22 mouse cellular contexts compared by ENCODE assay signal in genomic region chr6:120162928-120163327, GRCm38 (mm10).
A peak's percentile ranks its signal among the peaks of the same experiment; 100 is the strongest.
DNase-seq lines count a peak whose midpoint lies in the region; ATAC-seq and TF ChIP-seq lines count a peak whose summit lies in the region.
"Had no signal": no experiment of that assay in that cellular context is flagged by ENCODE, and none has a peak within 500 bp of the region (broad histone marks: within the 10 kb centered on the region; RNA-seq: fewer than 3 reads in every experiment).

No protein-coding gene starts in this region.

- no peak overlapping the region for H3ac ChIP-seq in C2C12 (ENCODE audit: control insufficient read depth, insufficient read length, low read depth)

- H3K79me3 ChIP-seq in C2C12 (ENCODE audit: low read depth) = no peaks in the 10 kb centered on the region

- no peak for TF ChIP-seq EP300 in liver, postnatal 0 days (IDR thresholded peaks at IDR 0.05; ENCODE audit: low read depth)

- H3K27ac ChIP-seq in liver, postnatal 0 days (ENCODE audit: low read depth) = no peak overlapping the region
- H3K27ac ChIP-seq in limb, embryonic 10.5 days = no peak overlapping the region

- 71% methylated on average over 6 of the region's 6 CpGs for WGBS in liver, postnatal 0 days (ENCODE audit: insufficient replicate concordance)
- 82% methylated on average over 6 of the region's 6 CpGs for WGBS in limb, embryonic 10.5 days

- DNase-seq in liver, postnatal 0 days = no peak
- DNase-seq in liver = no peak
- peak; percentile 26 for DNase-seq in thymus, postnatal 0 days (ENCODE audit: low spot score)
- DNase-seq in thymus, postnatal 4 days = no peak
- no peak for DNase-seq in limb, embryonic 10.5 days (ENCODE audit: low spot score)
- DNase-seq: adrenal gland, adult 2 months; adrenal gland, adult 8-10 months; adrenal gland, postnatal 10 days; adrenal gland, postnatal 14 days; adrenal gland, postnatal 25 days; adrenal gland, postnatal 36 days; B cell, adult 2 months; cerebellum, adult 11 months; cerebellum, adult 11-12 months; cerebellum, adult 18-20 months; cerebellum, adult 2 months had no signal

- H3K4me3 ChIP-seq in liver, postnatal 0 days (ENCODE audit: low read depth, low read length) = no peak overlapping the region
- no peak overlapping the region for H3K4me3 ChIP-seq in C2C12 (ENCODE audit: insufficient read depth, poor library complexity, severe bottlenecking)
- no peak overlapping the region for H3K4me3 ChIP-seq in limb, embryonic 10.5 days

- peaks cover 11% of the 10 kb centered on the region for H3K4me1 ChIP-seq in liver, postnatal 0 days (ENCODE audit: insufficient read depth)
- H3K4me1 ChIP-seq in limb, embryonic 10.5 days = peaks cover 6% of the 10 kb centered on the region

- H3K4me2 ChIP-seq in liver, postnatal 0 days (ENCODE audit: low read depth, low read length) = no peak overlapping the region

- no peaks in the 10 kb centered on the region for H3K36me3 ChIP-seq in liver, postnatal 0 days (replicated peaks; ENCODE audit: insufficient read depth, low read length)
- no peaks in the 10 kb centered on the region for H3K36me3 ChIP-seq in C2C12 (ENCODE audit: control insufficient read depth, insufficient read depth)
- no peaks in the 10 kb centered on the region for H3K36me3 ChIP-seq in limb, embryonic 10.5 days
- H3K36me3 ChIP-seq: G1E had no signal

- no peaks in the 10 kb centered on the region for H3K79me2 ChIP-seq in C2C12 (ENCODE audit: control insufficient read depth, insufficient read depth)

- 0 out of 2 replicates have a peak, but pooled peaks have one; percentile 2 for TF ChIP-seq CTCF in liver, postnatal 0 days (IDR thresholded peaks at IDR 0.05; ENCODE audit: low read depth)
- no peak for TF ChIP-seq CTCF in C2C12 (IDR thresholded peaks at IDR 0.05; ENCODE audit: control insufficient read depth, insufficient read depth, insufficient read length)

- H3K27me3 ChIP-seq in liver, postnatal 0 days (ENCODE audit: insufficient read depth, low read length) = no peaks in the 10 kb centered on the region
- no peaks in the 10 kb centered on the region for H3K27me3 ChIP-seq in C2C12 (ENCODE audit: control insufficient read depth, insufficient read depth, insufficient read length)
- H3K27me3 ChIP-seq in limb, embryonic 10.5 days (ENCODE audit: low read depth, poor library complexity, severe bottlenecking) = no peaks in the 10 kb centered on the region
- H3K27me3 ChIP-seq: CH12.LX, Patski had no signal

- no peaks in the 10 kb centered on the region for H3K9me3 ChIP-seq in liver, postnatal 0 days (ENCODE audit: low read length)
- no peaks in the 10 kb centered on the region for H3K9me3 ChIP-seq in limb, embryonic 10.5 days (replicated peaks)
- H3K9me3 ChIP-seq: G1E had no signal

- no peak for ATAC-seq in liver, postnatal 0 days
- ATAC-seq: activated CD4-positive, CD25-positive, alpha-beta regulatory T cell, adult 4 months; CD4-positive, CD25-positive, alpha-beta regulatory T cell, adult 4 months; Patski had no signal

- no peak overlapping the region for H3K9ac ChIP-seq in liver, postnatal 0 days (replicated peaks)

TF ChIP-seq in C2C12, 6 proteins besides CTCF, POLR2A, EP300 and RAD21:
- TF ChIP-seq MAX (IDR thresholded peaks at IDR 0.05) (no peak), MYOD1 (IDR thresholded peaks at IDR 0.05; ENCODE audit: control insufficient read depth, insufficient read length, low read depth) (peak; percentile 92), FOSL1 (IDR thresholded peaks at IDR 0.05; ENCODE audit: insufficient read depth, low read length, poor library complexity, severe bottlenecking) (peak; percentile 2), CEBPB (IDR thresholded peaks at IDR 0.05; ENCODE audit: low read depth) (peak; percentile 29), MYOG (IDR thresholded peaks at IDR 0.05; ENCODE audit: control insufficient read depth, extremely low read depth, insufficient read length) (no peak)
